Mouse (Mus musculus) heart, embryonic 15.5 days (tissue): ENCODE results near the gene Dnah3. TPM values are rescaled to one million over a fixed set of nuclear protein-coding genes. Genes with fewer than 3 reads are reported as not detected.
A peak's percentile ranks its signal among the peaks of the same experiment; 100 is the strongest.

Experiments
- ATAC-seq: fragments of 200-750 bp; cut with Nextera tagmentation; replicated peaks from 2 replicates; pipeline ENCODE4 v1.8.0; 2017; ENCODE audit warnings: low read depth, moderate TSS enrichment; ENCODE audit not compliant: insufficient number of reproducible peaks, insufficient read depth, low FRiP score
- H3K27ac ChIP-seq: fragments of 300-500 bp; sonication (generic); 2 replicates; pipeline ENCODE4 v1.5.1; 2015; ENCODE audit warnings: mild to moderate bottlenecking, inconsistent platforms
- H3K27me3 ChIP-seq: fragments of 300-500 bp; sonication (generic); 2 replicates; pipeline ENCODE4 v1.6.1; 2015; ENCODE audit warnings: inconsistent platforms
- H3K36me3 ChIP-seq: fragments of 300-500 bp; sonication (generic); 2 replicates; pipeline ENCODE4 v1.6.1; 2015; ENCODE audit warnings: mild to moderate bottlenecking, inconsistent platforms
- H3K4me1 ChIP-seq: fragments of 300-500 bp; sonication (generic); replicated peaks from 2 replicates; pipeline ENCODE4 v1.6.1; 2015; ENCODE audit warnings: inconsistent platforms
- H3K4me2 ChIP-seq: fragments of 300-500 bp; sonication (generic); 2 replicates; pipeline ENCODE4 v1.6.1; 2015; ENCODE audit warnings: inconsistent platforms, mild to moderate bottlenecking, moderate library complexity
- H3K4me3 ChIP-seq: fragments of 300-500 bp; sonication (generic); 2 replicates; pipeline ENCODE4 v1.5.1; 2015; ENCODE audit warnings: mild to moderate bottlenecking, inconsistent platforms
- H3K9ac ChIP-seq: fragments of 300-500 bp; sonication (generic); 2 replicates; pipeline ENCODE4 v1.6.1; 2015; ENCODE audit warnings: mild to moderate bottlenecking, inconsistent platforms
- H3K9me3 ChIP-seq: fragments of 300-500 bp; sonication (generic); replicated peaks from 2 replicates; pipeline ENCODE4 v1.6.1; 2016; ENCODE audit warnings: inconsistent platforms
- WGBS: fragments of 180-500 bp; shearing (Covaris S2); methylation state at CpG from one replicate; pipeline ENCODE4 v1.1.7; 2015; ENCODE audit warnings: mixed read lengths; 5-methylcytosine and 5-hydroxymethylcytosine counted together
- polyA plus RNA-seq: library from polyadenylated mRNA; unstranded; fragments of >200 nt; fragmentation: Nextera tagmentation; extraction: Ambion mirVana; gene quantifications from 2 replicates; pipeline ENCODE4 v1.2.1, GENCODE M21; 2015

Gene Dnah3
- polyA plus RNA-seq, 1 experiment from 2014 or later, result 0.08 TPM

- peak overlapping the region; percentile 77 for H3K27ac ChIP-seq
- H3K4me3 ChIP-seq, result peak overlapping the region; percentile 83
- H3K9me3 ChIP-seq, result no peaks in the 10 kb centered on the region
- H3K36me3 ChIP-seq, result no peaks in the 10 kb centered on the region
- H3K4me1 ChIP-seq, result peaks cover 18% of the 10 kb centered on the region
- ATAC-seq, result 0 out of 2 replicates have a peak, but pooled peaks have one; percentile 32
- peak overlapping the region; percentile 79 for H3K9ac ChIP-seq
- H3K4me2 ChIP-seq, result peak overlapping the region; percentile 94
- 4% methylated on average over 25 of the region's 25 CpGs for WGBS
- H3K27me3 ChIP-seq, result no peaks in the 10 kb centered on the region
Measured at GRCm38 (mm10) chr7:120103019-120103567, 8.0 kb upstream of the Dnah3 start.

GRCm38 (mm10) chr7:120102164-120102972 is 7.3 kb upstream of the Dnah3 start, which contains the start of gene Tmem159:
Tmem159 (plus strand) TSS chr7:120102353.
- Histone ChIP-seq H3K9me3 (no peaks in the 10 kb centered on the region), H3K4me3 (peak within 1 kb of the TSS; percentile 83), H3K9ac (peak within 1 kb of the TSS; percentile 79), H3K36me3 (no peaks in the 10 kb centered on the region), H3K27me3 (no peaks in the 10 kb centered on the region), H3K4me1 (peaks cover 18% of the 10 kb centered on the region), H3K4me2 (peak within 1 kb of the TSS; percentile 94), H3K27ac (peak within 1 kb of the TSS; percentile 77)
- WGBS, result under 1% methylated on average over 41 of the region's 42 CpGs
- peak; percentile 91 for ATAC-seq

- H3K4me2 ChIP-seq, result no peak overlapping the region
- no peaks in the 10 kb centered on the region for H3K36me3 ChIP-seq
- no peak overlapping the region for H3K4me3 ChIP-seq
- no peak overlapping the region for H3K27ac ChIP-seq
- no peak for ATAC-seq
- H3K27me3 ChIP-seq, result no peaks in the 10 kb centered on the region
- 26% methylated on average over 9 of the region's 9 CpGs for WGBS
- no peaks in the 10 kb centered on the region for H3K9me3 ChIP-seq
- peaks cover 10% of the 10 kb centered on the region for H3K4me1 ChIP-seq
- H3K9ac ChIP-seq, result no peak overlapping the region
Measured at GRCm38 (mm10) chr7:120098403-120098802, 3.3 kb upstream of the Dnah3 start.

GRCm38 (mm10) chr7:120097845-120098244 is 2.8 kb upstream of the Dnah3 start:
- no peak for ATAC-seq
- Histone ChIP-seq H3K27me3 (no peaks in the 10 kb centered on the region), H3K4me2 (no peak overlapping the region), H3K9me3 (no peaks in the 10 kb centered on the region), H3K9ac (no peak overlapping the region), H3K27ac (no peak overlapping the region), H3K4me3 (no peak overlapping the region), H3K4me1 (peaks cover 4% of the 10 kb centered on the region), H3K36me3 (no peaks in the 10 kb centered on the region)
- WGBS, result 6% methylated on average over 7 of the region's 7 CpGs

GRCm38 (mm10) chr7:120094216-120094615 is 864 bp downstream of the Dnah3 start:
- ATAC-seq, result no peak
- no peak overlapping the region for H3K4me2 ChIP-seq
- H3K9ac ChIP-seq, result no peak overlapping the region
- peaks cover 3% of the 10 kb centered on the region; the same call in 1 of the 2 replicates for H3K4me1 ChIP-seq
- 0 out of 2 replicates have a peak overlapping the region, but pooled peaks have one; percentile 40 for H3K27ac ChIP-seq
- no peaks in the 10 kb centered on the region for H3K9me3 ChIP-seq
- H3K4me3 ChIP-seq, result no peak overlapping the region
- H3K36me3 ChIP-seq, result no peaks in the 10 kb centered on the region
- WGBS, result 27% methylated on average over 3 of the region's 3 CpGs
- H3K27me3 ChIP-seq, result no peaks in the 10 kb centered on the region

GRCm38 (mm10) chr7:120093033-120093432 is 2.0 kb downstream of the Dnah3 start:
- WGBS, result 57% methylated on average over 5 of the region's 5 CpGs
- H3K4me3 ChIP-seq, result no peak overlapping the region
- H3K9ac ChIP-seq, result no peak overlapping the region
- H3K27me3 ChIP-seq, result no peaks in the 10 kb centered on the region
- H3K36me3 ChIP-seq, result no peaks in the 10 kb centered on the region
- no peaks in the 10 kb centered on the region for H3K9me3 ChIP-seq
- H3K4me1 ChIP-seq, result peaks cover 3% of the 10 kb centered on the region; the same call in 1 of the 2 replicates
- ATAC-seq, result no peak
- no peak overlapping the region for H3K27ac ChIP-seq
- H3K4me2 ChIP-seq, result no peak overlapping the region

GRCm38 (mm10) chr7:120080177-120080576 is 14.9 kb downstream of the Dnah3 start:
- H3K4me1 ChIP-seq, result no peaks in the 10 kb centered on the region
- no peak overlapping the region for H3K9ac ChIP-seq
- H3K36me3 ChIP-seq, result no peaks in the 10 kb centered on the region
- H3K4me2 ChIP-seq, result no peak overlapping the region
- no peak overlapping the region for H3K4me3 ChIP-seq
- no peaks in the 10 kb centered on the region for H3K27me3 ChIP-seq
- no peak for ATAC-seq
- H3K27ac ChIP-seq, result no peak overlapping the region
- no peaks in the 10 kb centered on the region for H3K9me3 ChIP-seq
- WGBS, result 63% methylated on average over 3 of the region's 3 CpGs

- no peak overlapping the region for H3K4me3 ChIP-seq
- no peak overlapping the region for H3K4me2 ChIP-seq
- H3K9me3 ChIP-seq, result no peaks in the 10 kb centered on the region
- H3K4me1 ChIP-seq, result no peaks in the 10 kb centered on the region
- WGBS, result 16% methylated on average over 3 of the region's 3 CpGs
- no peak overlapping the region for H3K27ac ChIP-seq
- no peaks in the 10 kb centered on the region for H3K36me3 ChIP-seq
- no peak; the same call in 1 of the 2 replicates for ATAC-seq
- no peaks in the 10 kb centered on the region for H3K27me3 ChIP-seq
- no peak overlapping the region for H3K9ac ChIP-seq
Measured at GRCm38 (mm10) chr7:120069164-120069563, 25.9 kb downstream of the Dnah3 start.

- no peak overlapping the region for H3K27ac ChIP-seq
- no peak for ATAC-seq
- no peak overlapping the region for H3K9ac ChIP-seq
- 69% methylated on average over 3 of the region's 3 CpGs for WGBS
- no peaks in the 10 kb centered on the region for H3K36me3 ChIP-seq
- no peak overlapping the region for H3K4me2 ChIP-seq
- H3K9me3 ChIP-seq, result no peaks in the 10 kb centered on the region
- H3K4me1 ChIP-seq, result no peaks in the 10 kb centered on the region
- no peaks in the 10 kb centered on the region for H3K27me3 ChIP-seq
- H3K4me3 ChIP-seq, result no peak overlapping the region
Measured at GRCm38 (mm10) chr7:120068114-120068513, 27.0 kb downstream of the Dnah3 start.

GRCm38 (mm10) chr7:120064045-120064444 is 31.0 kb downstream of the Dnah3 start:
- no peak overlapping the region for H3K27ac ChIP-seq
- H3K27me3 ChIP-seq, result no peaks in the 10 kb centered on the region
- no peaks in the 10 kb centered on the region for H3K36me3 ChIP-seq
- no peak for ATAC-seq
- H3K4me2 ChIP-seq, result no peak overlapping the region
- 68% methylated on average over 1 of the region's 1 CpGs for WGBS
- no peaks in the 10 kb centered on the region for H3K9me3 ChIP-seq
- H3K4me1 ChIP-seq, result no peaks in the 10 kb centered on the region
- H3K9ac ChIP-seq, result no peak overlapping the region
- no peak overlapping the region for H3K4me3 ChIP-seq

- no peak for ATAC-seq
- H3K4me3 ChIP-seq, result no peak overlapping the region
Measured at GRCm38 (mm10) chr7:120055479-120055878, 39.6 kb downstream of the Dnah3 start.

More at GRCm38 (mm10) chr7:120055479-120055878, 39.6 kb downstream of the Dnah3 start:
- H3K36me3 ChIP-seq, result no peaks in the 10 kb centered on the region
- H3K27me3 ChIP-seq, result no peaks in the 10 kb centered on the region
- WGBS, result 62% methylated on average over 3 of the region's 3 CpGs
- peaks cover 12% of the 10 kb centered on the region for H3K4me1 ChIP-seq
- H3K4me2 ChIP-seq, result no peak overlapping the region
- H3K9me3 ChIP-seq, result no peaks in the 10 kb centered on the region
- H3K27ac ChIP-seq, result no peak overlapping the region
- H3K9ac ChIP-seq, result no peak overlapping the region
